Mouse (Mus musculus) forebrain, postnatal 0 days (tissue): ENCODE measurements around the gene Ptgdr. TPM values are rescaled to one million over a fixed set of nuclear protein-coding genes. Genes with fewer than 3 reads are reported as not detected.
"Not testable (repeated sequence)": the region's sequence is repeated elsewhere in the genome, so short reads cannot be mapped to it uniquely, and the experiment has no call there.

Source experiments
- ATAC-seq: fragments of 200-750 bp; cut with Nextera tagmentation; 2 replicates; pipeline ENCODE4 v1.8.0; 2017; ENCODE audit warnings: mild to moderate bottlenecking, moderate library complexity
- DNase-seq: peaks from one replicate; pipeline ENCODE4 v3.0.0-alpha.2; 2015
- H3K27ac ChIP-seq: fragments of 300-500 bp; sonication (generic); 2 replicates; pipeline ENCODE4 v1.5.1; 2014; ENCODE audit warnings: low read depth, mild to moderate bottlenecking, antibody characterized with exemption, low read length, moderate library complexity, mixed read lengths
- H3K27me3 ChIP-seq: fragments of 300-500 bp; sonication (generic); 2 replicates; pipeline ENCODE4 v1.6.1; 2014; ENCODE audit warnings: mild to moderate bottlenecking, low read length, mixed read lengths; ENCODE audit not compliant: insufficient read depth
- H3K36me3 ChIP-seq: fragments of 300-500 bp; sonication (generic); 2 replicates; pipeline ENCODE4 v1.6.1; 2014; ENCODE audit warnings: mild to moderate bottlenecking, moderate library complexity; ENCODE audit not compliant: insufficient read depth
- H3K4me1 ChIP-seq: fragments of 300-500 bp; sonication (generic); 2 replicates; pipeline ENCODE4 v1.6.1; 2014; ENCODE audit warnings: antibody characterized with exemption; ENCODE audit not compliant: insufficient read depth
- H3K4me2 ChIP-seq: fragments of 300-500 bp; sonication (generic); 2 replicates; pipeline ENCODE4 v1.6.1; 2014; ENCODE audit warnings: low read depth, mild to moderate bottlenecking, moderate library complexity
- H3K4me3 ChIP-seq: fragments of 300-500 bp; sonication (generic); 2 replicates; pipeline ENCODE4 v1.5.1; 2014; ENCODE audit warnings: low read depth, low read length, mixed read lengths
- H3K9ac ChIP-seq: fragments of 300-500 bp; sonication (generic); 2 replicates; pipeline ENCODE4 v1.6.1; 2014; ENCODE audit warnings: mild to moderate bottlenecking
- H3K9me3 ChIP-seq: fragments of 300-500 bp; sonication (generic); 2 replicates; pipeline ENCODE4 v1.6.1; 2016; ENCODE audit warnings: low read length
- CTCF ChIP-seq: sonication (generic); IDR thresholded peaks from 2 replicates; pipeline ENCODE4 v1.5.1; 2016; ENCODE audit warnings: antibody characterized with exemption, control low read depth, low read depth
- WGBS: fragments of 180-500 bp; shearing (Covaris S2); extraction: QIAGEN DNeasy Blood & Tissue Kit; methylation state at CpG from one replicate; pipeline ENCODE4 v1.1.7; 2014; 5-methylcytosine and 5-hydroxymethylcytosine counted together
- polyA plus RNA-seq: library from polyadenylated mRNA; unstranded; fragments of >200 nt; fragmentation: Nextera tagmentation; extraction: Ambion mirVana; gene quantifications from 2 replicates; pipeline ENCODE4 v1.2.1, GENCODE M21; 2015
- total RNA-seq: library from RNA; depleted of rRNA; stranded (reverse); fragments of >200 nt; gene quantifications from 2 replicates; pipeline ENCODE4 v1.2.3, GENCODE M21; 2014; rRNA removed

Ptgdr gene
- total and polyA plus RNA-seq, 2 experiments from 2014 or later = 0.69 to 2.2 TPM

DNA sequence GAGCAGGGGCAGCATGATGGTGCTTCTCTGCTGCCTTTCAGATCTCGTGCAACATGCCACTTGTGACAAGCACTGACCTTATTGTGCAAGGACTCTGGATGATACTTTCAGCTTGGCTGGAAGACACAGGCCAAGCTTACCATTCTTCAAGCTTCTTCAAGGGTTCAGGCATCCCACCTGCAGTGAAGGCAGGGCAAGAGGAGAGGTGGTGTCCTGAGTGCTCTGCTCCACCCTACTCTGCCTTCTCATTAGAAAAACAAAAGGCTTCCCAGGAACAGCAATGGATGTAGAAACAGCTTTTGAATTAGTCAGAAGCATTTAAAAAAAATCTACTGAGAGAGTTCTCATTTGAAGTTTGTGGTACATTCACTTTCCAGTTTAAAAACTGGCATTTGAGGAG is 20.5 kb downstream of the Ptgdr start:
- no peaks in the 10 kb centered on the region for H3K9me3 ChIP-seq
- H3K4me3 ChIP-seq = no peak overlapping the region
- no peak for ATAC-seq
- H3K27ac ChIP-seq = no peak overlapping the region
- H3K36me3 ChIP-seq = no peaks in the 10 kb centered on the region
- no peak for TF ChIP-seq CTCF
- no peak overlapping the region for H3K4me2 ChIP-seq
- H3K4me1 ChIP-seq = no peaks in the 10 kb centered on the region
- H3K27me3 ChIP-seq = no peaks in the 10 kb centered on the region
- DNase-seq = no peak
- H3K9ac ChIP-seq = no peak overlapping the region
- 56% methylated on average over 1 of the region's 1 CpGs for WGBS

DNA sequence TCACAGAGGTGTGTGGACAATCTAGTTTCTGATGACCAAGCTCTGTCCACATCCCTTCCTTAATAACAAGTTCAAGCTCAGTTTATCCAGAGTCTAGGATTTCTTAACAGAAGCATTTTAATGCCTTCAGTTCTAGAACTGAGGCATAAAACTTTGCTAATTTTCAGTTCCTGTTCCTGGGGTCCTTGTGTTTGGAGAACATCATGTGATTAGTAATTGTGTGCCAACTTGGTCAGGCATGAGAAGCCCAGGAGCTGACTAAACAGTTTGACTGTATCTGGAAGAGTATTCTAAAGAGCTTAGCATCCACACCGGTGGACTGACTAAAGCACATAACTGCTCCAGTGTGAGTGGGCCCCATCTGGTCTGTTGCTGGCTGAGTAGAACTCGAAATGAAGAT is 24.0 kb downstream of the Ptgdr start:
- Histone ChIP-seq H3K9me3 (no peaks in the 10 kb centered on the region), H3K27me3 (no peaks in the 10 kb centered on the region), H3K4me1 (no peaks in the 10 kb centered on the region), H3K4me3 (no peak overlapping the region), H3K36me3 (no peaks in the 10 kb centered on the region), H3K4me2 (no peak overlapping the region), H3K27ac (no peak overlapping the region), H3K9ac (no peak overlapping the region)
- no peak for TF ChIP-seq CTCF
- ATAC-seq (no peak), DNase-seq (no peak)
- WGBS = 85% methylated on average over 2 of the region's 2 CpGs

DNA sequence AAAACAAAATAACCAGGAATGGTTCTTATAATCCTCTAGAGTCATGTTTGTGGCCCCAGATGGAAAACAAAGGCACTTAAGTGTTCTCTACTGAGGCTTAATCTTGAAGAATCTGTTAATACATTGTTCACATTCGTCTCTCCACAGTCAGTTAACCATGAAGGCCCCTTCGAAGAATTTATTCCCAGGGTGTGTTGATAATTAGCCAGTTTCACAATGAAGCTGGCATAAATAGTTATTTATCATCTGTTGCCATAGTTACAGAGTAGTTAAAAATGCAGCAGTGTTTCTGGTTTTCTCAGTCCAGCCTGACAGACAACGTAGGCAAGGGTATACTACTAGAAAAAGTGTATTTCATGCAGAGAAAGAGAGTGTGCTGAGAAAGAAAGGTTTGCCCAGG is 25.0 kb downstream of the Ptgdr start:
- H3K9ac ChIP-seq, H3K4me1 ChIP-seq, H3K4me3 ChIP-seq, H3K27ac ChIP-seq, H3K4me2 ChIP-seq, H3K36me3 ChIP-seq, H3K9me3 ChIP-seq, DNase-seq, H3K27me3 ChIP-seq: not testable (repeated sequence)
- WGBS = 4% methylated on average over 3 of the region's 3 CpGs
- peak; percentile 50; the same call in 1 of the 2 replicates for ATAC-seq

DNA sequence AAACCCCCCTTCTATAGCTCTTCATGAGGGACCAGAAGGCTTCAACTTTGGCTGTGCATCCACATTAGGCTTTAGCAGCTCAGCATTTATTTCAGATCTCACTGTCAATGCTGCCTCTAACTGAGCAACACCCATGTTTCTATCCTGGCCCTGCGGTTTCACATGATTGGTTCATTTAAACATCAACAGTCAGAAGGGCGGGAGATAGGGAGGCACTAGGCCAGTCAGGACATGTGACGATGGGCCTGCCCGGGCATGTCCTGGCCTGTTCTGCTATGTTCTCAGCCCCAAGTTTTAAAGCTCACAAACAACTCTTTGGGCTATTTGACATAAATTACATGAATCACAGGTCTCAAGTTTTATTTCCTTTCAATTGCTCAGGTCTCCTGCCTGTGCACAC is 26.1 kb downstream of the Ptgdr start:
- 98% methylated on average over 4 of the region's 4 CpGs for WGBS
- not testable (repeated sequence) for H3K27ac ChIP-seq, H3K36me3 ChIP-seq, H3K4me2 ChIP-seq, H3K9me3 ChIP-seq, H3K4me3 ChIP-seq, H3K27me3 ChIP-seq, H3K9ac ChIP-seq, ATAC-seq, DNase-seq, H3K4me1 ChIP-seq

DNA sequence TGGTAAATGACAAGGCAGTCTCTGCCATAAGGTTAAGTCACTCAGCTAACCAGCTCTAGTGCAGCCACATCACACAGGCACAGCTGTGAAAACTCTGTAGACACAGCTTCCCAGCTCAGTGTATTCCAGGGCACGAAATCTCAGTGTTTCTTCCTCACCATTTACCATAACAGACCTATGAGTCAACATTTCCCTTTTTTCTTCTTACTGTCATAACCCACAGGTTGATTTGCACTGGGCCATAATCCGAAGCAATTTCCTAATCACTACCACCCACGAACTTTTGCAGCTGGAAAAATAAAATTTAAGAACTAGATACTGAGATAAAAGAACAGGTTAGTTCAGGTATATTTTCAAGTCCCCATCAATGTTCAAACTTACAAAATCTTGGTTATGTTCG is 31.4 kb downstream of the Ptgdr start:
- Histone ChIP-seq H3K36me3 (no peaks in the 10 kb centered on the region), H3K4me1 (no peaks in the 10 kb centered on the region), H3K4me3 (no peak overlapping the region), H3K9me3 (no peaks in the 10 kb centered on the region), H3K27ac (no peak overlapping the region), H3K9ac (no peak overlapping the region), H3K4me2 (no peak overlapping the region), H3K27me3 (no peaks in the 10 kb centered on the region)
- no peak for TF ChIP-seq CTCF
- DNase-seq (no peak), ATAC-seq (no peak)
- 76% methylated on average over 4 of the region's 4 CpGs for WGBS

DNA sequence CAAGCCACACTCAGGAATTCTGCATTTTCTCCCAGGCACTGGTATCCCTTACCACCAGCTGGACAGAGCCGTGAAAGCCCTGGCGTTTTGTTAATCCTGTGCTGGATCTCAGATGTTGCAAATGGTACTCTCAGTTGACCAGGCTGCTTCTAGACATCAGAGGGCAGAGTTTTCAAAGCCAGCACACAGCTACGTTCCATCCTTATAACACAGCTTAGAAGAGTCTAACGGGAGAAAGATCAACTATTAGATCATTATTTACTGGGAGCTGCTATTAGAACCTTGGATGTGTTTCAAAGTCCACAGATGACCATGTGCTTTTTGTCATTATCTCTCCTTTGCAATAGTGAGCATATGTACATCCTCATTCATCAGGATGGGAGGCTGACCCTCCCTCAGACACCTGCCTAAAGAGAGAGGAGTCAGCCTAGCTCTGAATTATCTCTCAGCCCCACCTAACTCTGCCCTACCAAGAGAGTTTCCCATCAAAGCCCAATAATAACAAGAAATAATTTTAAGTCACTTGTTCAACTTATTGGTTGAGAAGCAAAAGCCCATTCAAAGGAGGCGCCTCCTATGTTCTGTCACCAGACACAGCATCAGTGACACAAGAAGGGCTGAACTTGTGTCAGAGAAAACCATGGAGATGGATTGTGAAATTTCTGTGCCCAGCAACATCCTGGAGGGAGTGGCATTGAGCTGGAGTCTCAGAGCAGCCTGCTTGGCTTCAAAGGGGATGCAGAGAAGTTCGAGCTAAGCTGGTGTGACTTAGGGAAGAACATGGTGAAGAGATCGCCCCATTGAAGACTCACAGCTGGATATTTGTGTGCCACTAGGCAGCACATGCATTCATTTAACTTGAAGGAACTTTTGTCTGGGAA is 37.8 kb downstream of the Ptgdr start:
- TF ChIP-seq CTCF = no peak
- no peaks in the 10 kb centered on the region for H3K4me1 ChIP-seq
- 75% methylated on average over 7 of the region's 7 CpGs for WGBS

DNA sequence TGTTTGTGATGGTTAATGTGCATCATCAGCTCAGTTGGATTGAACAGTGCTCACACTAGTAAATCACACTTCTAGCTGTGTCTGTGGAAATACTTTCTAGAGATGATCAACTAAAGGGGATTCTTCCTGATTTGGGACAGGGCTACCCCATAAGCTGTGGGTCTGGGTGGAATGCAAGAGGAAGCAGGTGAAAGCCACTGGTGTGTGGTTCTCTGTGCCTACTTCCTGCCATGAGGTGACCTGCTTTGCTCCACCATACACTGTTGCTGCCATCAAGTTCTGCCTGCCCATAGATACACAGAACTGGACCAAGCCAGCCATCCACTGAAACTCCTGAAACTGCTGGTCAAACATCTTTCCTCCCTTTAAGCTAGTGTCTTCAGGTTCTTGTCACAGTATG is 46.0 kb downstream of the Ptgdr start:
- not testable (repeated sequence) for DNase-seq, H3K9me3 ChIP-seq, H3K4me1 ChIP-seq

More for the DNA sequence above, 37.8 kb downstream of the Ptgdr start:
- no peaks in the 10 kb centered on the region for H3K9me3 ChIP-seq
- no peak overlapping the region for H3K9ac ChIP-seq
- H3K27ac ChIP-seq = no peak overlapping the region
- H3K27me3 ChIP-seq = no peaks in the 10 kb centered on the region
- no peak overlapping the region for H3K4me3 ChIP-seq
- DNase-seq = no peak
- H3K36me3 ChIP-seq = no peaks in the 10 kb centered on the region
- H3K4me2 ChIP-seq = no peak overlapping the region
- no peak for ATAC-seq

More for the DNA sequence above, 46.0 kb downstream of the Ptgdr start:
- H3K27me3 ChIP-seq, ATAC-seq, H3K4me2 ChIP-seq, H3K9ac ChIP-seq, H3K36me3 ChIP-seq, H3K27ac ChIP-seq, H3K4me3 ChIP-seq: not testable (repeated sequence)

Other genes starting within 250 kb of the Ptgdr start
- gene Gm5624, start 231.4 kb downstream of the Ptgdr start, total RNA-seq = 0.31 TPM in 1 of 2 replicates, not detected in the other
- not detected in 2 replicates for gene Gm5624, start 231.4 kb downstream of the Ptgdr start, polyA plus RNA-seq
- not detected in 2 replicates for gene Gm8257, start 152.9 kb downstream of the Ptgdr start, total RNA-seq
- not detected in 2 replicates for gene Gm8257, start 152.9 kb downstream of the Ptgdr start, polyA plus RNA-seq
- gene Gm8267, start 109.0 kb downstream of the Ptgdr start, total RNA-seq = not detected in 2 replicates
- not detected in 2 replicates for gene Gm8267, start 109.0 kb downstream of the Ptgdr start, polyA plus RNA-seq
- gene Ptger2, start 128.8 kb upstream of the Ptgdr start, total RNA-seq = 0.38 and 1.2 TPM in 2 replicates
- gene Ptger2, start 128.8 kb upstream of the Ptgdr start, polyA plus RNA-seq = 0.26 and 0.46 TPM in 2 replicates